Mouse (Mus musculus) adrenal gland, postnatal 10 days (tissue): ENCODE results near the gene Fbxo40. TPM values are rescaled to one million over a fixed set of nuclear protein-coding genes. Genes with fewer than 3 reads are reported as not detected.

Experiments
- DNase-seq: peaks from one replicate; pipeline ENCODE4 v3.0.0; 2021; ENCODE audit warnings: mixed read lengths
- total RNA-seq, 2 experiments: library from RNA; stranded (reverse); gene quantifications; 2 replicates each; pipeline ENCODE4 v1.2.3; 2021

Gene Fbxo40
- total RNA-seq, 2 experiments from 2014 or later, result 1.8 to 4.4 TPM

DNA sequence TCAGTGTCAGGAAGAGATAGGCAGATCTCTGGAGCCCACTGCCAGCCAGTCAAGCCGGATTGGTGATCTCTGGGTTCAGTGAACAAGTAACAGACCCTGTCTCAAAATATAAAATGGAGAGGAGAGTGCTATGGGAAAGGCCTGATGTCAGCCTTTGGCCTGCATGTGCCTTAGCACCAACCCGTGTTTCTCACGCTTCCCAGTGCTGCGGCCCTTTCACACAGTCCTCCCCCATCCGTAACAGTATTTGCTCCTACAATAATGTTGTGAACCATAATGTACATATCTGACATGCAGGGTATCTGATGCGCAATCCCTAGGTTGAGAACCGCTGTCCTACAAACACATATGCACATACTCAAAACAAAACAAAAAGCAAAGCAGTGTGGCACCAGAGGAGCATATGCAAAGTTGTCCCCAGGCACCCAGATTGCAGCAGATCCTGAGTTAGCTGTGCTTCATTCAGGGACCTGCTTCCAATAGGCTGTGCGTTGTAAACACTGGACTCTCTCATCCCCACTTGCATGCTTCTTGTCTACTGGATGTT, 69.1 kb downstream of the Fbxo40 start:
- no peak for DNase-seq

DNA sequence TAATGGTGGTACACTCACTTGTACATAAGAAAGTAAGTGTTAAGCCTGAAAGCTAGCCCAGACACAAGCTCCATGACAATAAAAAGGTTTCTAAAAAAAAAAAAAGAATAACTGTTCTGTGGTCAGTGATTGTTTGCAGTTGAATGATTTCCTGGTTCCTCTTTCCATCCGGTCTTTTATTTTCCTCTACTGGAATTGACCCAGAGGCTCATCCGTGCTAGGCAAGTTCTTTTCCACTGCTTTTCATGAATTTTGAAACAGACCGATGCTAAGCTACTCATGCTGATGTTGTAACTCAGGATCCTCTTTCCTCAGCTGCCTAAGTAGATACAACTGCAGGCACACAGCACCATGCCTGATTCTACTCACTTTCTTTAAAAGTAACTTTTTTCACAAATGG, 69.9 kb downstream of the Fbxo40 start:
- no peak for DNase-seq

DNA sequence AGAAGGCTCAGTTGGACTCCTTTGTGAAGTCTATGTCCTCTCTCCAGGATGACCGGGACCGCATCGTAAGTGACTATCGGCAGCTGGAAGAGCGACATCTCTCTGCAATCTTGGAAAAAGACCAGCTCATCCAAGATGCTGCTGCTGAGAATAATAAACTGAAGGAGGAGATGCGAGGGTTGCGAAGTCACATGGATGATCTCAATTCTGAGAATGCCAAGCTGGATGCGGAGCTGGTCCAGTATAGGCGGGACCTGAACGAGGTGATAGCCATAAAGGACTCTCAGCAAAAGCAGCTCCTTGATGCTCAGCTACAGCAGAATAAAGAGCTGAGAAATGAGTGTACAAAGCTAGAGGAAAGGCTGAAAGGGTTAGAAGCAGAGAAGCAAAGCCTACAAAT, 71.8 kb downstream of the Fbxo40 start:
- DNase-seq, result no peak

DNA sequence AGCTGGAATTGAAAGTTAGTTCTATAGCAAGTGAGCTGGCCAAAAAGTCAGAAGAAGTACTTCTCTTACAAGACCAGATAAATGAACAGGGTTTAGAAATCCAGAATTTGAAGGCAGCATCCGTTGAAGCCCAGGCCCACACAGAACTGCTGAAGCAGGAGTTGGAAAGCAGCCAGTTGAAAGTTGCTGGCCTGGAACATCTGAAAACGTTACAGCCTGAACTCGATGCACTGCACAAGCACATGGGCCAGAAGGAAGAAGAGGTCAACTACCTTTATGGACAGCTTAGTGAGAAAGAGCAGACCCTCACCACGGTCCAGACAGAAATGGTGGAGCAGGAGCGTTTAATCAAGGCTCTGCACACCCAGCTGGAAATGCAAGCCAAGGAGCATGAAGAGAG, 76.1 kb downstream of the Fbxo40 start:
- DNase-seq, result no peak

Other genes starting within 250 kb of the Fbxo40 start
- gene Slc15a2, start 205.5 kb downstream of the Fbxo40 start, total RNA-seq, result 1 to 10 TPM; 2.4 to 3.4 TPM
- 10 to 100 TPM; 12.3 to 16.2 TPM for gene Iqcb1, start 162.1 kb downstream of the Fbxo40 start, total RNA-seq
- 1 to 10 TPM; 1.4 to 3.3 TPM for gene Eaf2, start 115.5 kb downstream of the Fbxo40 start, total RNA-seq
- 10 to 100 TPM; 53.5 to 71.8 TPM for gene Golgb1, start 115.3 kb downstream of the Fbxo40 start, total RNA-seq
- 10 to 100 TPM; 15.8 to 19.5 TPM for gene Hcls1, start 55.5 kb downstream of the Fbxo40 start, total RNA-seq
- 1 to 10 TPM; 1.4 to 3.7 TPM for gene Polq, start 21.3 kb upstream of the Fbxo40 start, total RNA-seq